38 mouse cellular contexts compared by ENCODE assay signal in genomic region chr7:102540596-102540995, GRCm38 (mm10). TPM values are rescaled to one million over a fixed set of nuclear protein-coding genes. Genes with fewer than 3 reads are reported as not detected.
"Had no signal": no experiment of that assay in that cellular context is flagged by ENCODE, and none has a peak within 500 bp of the region (broad histone marks: within the 10 kb centered on the region; RNA-seq: fewer than 3 reads in every experiment).

Olfr548-ps1 (plus strand) TSS chr7:102540896.

- H3K9ac ChIP-seq: embryonic facial prominence, embryonic 12.5 days; embryonic facial prominence, embryonic 13.5 days; embryonic facial prominence, embryonic 15.5 days; forebrain, embryonic 12.5 days; forebrain, embryonic 13.5 days; forebrain, embryonic 15.5 days; forebrain, postnatal 0 days had no signal

- DNase-seq: cerebellum, adult 8-10 months; cerebellum, adult 9-10 months; cerebellum, adult 9-11 months; cerebellum, postnatal 10 days; cerebellum, postnatal 14 days; cerebellum, postnatal 36 days; embryo, embryonic 11 days; forebrain, postnatal 0 days; gastrocnemius, adult 2 months; gastrocnemius, postnatal 10 days; gastrocnemius, postnatal 14 days; gastrocnemius, postnatal 25 days; gastrocnemius, postnatal 36 days; heart, adult 11 months; heart, adult 18-20 months; heart, adult 2 months had no signal

- H3K27me3 ChIP-seq: embryonic facial prominence, embryonic 12.5 days; embryonic facial prominence, embryonic 13.5 days; embryonic facial prominence, embryonic 15.5 days; forebrain, embryonic 12.5 days; forebrain, embryonic 13.5 days; forebrain, embryonic 15.5 days had no signal

- H3K4me2 ChIP-seq: embryonic facial prominence, embryonic 12.5 days; embryonic facial prominence, embryonic 13.5 days; embryonic facial prominence, embryonic 15.5 days; forebrain, embryonic 12.5 days; forebrain, embryonic 13.5 days; forebrain, embryonic 15.5 days had no signal

- H3K36me3 ChIP-seq: embryonic facial prominence, embryonic 10.5 days; embryonic facial prominence, embryonic 12.5 days; embryonic facial prominence, embryonic 13.5 days; embryonic facial prominence, embryonic 15.5 days; forebrain, embryonic 10.5 days; forebrain, embryonic 12.5 days; forebrain, embryonic 15.5 days had no signal

- H3K4me1 ChIP-seq: embryonic facial prominence, embryonic 10.5 days; embryonic facial prominence, embryonic 12.5 days; embryonic facial prominence, embryonic 13.5 days; embryonic facial prominence, embryonic 15.5 days; forebrain, embryonic 10.5 days; forebrain, embryonic 12.5 days; forebrain, embryonic 13.5 days; forebrain, embryonic 15.5 days had no signal

- ATAC-seq: forebrain, embryonic 13.5 days; forebrain, embryonic 14.5 days; forebrain, embryonic 15.5 days; forebrain, embryonic 16.5 days; forebrain, postnatal 0 days had no signal

- H3K9me3 ChIP-seq: embryonic facial prominence, embryonic 10.5 days; embryonic facial prominence, embryonic 12.5 days; embryonic facial prominence, embryonic 13.5 days; embryonic facial prominence, embryonic 15.5 days; forebrain, embryonic 10.5 days; forebrain, embryonic 12.5 days; forebrain, embryonic 13.5 days; forebrain, embryonic 15.5 days had no signal

- H3K27ac ChIP-seq: embryonic facial prominence, embryonic 10.5 days; embryonic facial prominence, embryonic 12.5 days; embryonic facial prominence, embryonic 13.5 days; embryonic facial prominence, embryonic 15.5 days; forebrain, embryonic 10.5 days; forebrain, embryonic 12.5 days; forebrain, embryonic 13.5 days; forebrain, embryonic 15.5 days; gastrocnemius, adult 2 months; heart, adult 2 months had no signal

- H3K4me3 ChIP-seq: embryonic facial prominence, embryonic 10.5 days; embryonic facial prominence, embryonic 12.5 days; embryonic facial prominence, embryonic 13.5 days; embryonic facial prominence, embryonic 15.5 days; erythroblast, embryonic 14.5 days; forebrain, embryonic 10.5 days; forebrain, embryonic 12.5 days; forebrain, embryonic 13.5 days; forebrain, embryonic 15.5 days; gastrocnemius, adult 2 months; heart, adult 2 months had no signal

RNA-seq across cellular contexts. Expression of gene Olfr548-ps1, which starts in this region (rescaled TPM):
- total RNA-seq: common myeloid progenitor, adult 5-6 weeks; forebrain, postnatal 0 days; gastrocnemius, adult 18-20 months; gastrocnemius, adult 2 months; gastrocnemius, adult 8-10 months; gastrocnemius, postnatal 10 days; gastrocnemius, postnatal 14 days; gastrocnemius, postnatal 25 days; gastrocnemius, postnatal 36 days; gastrocnemius, postnatal 4 days; heart, adult 18-20 months; heart, adult 2 months; heart, adult 8-10 months had no signal
- polyA plus RNA-seq: cortical plate, adult 2 months; embryonic facial prominence, embryonic 10.5 days; embryonic facial prominence, embryonic 11.5 days; embryonic facial prominence, embryonic 12.5 days; embryonic facial prominence, embryonic 13.5 days; embryonic facial prominence, embryonic 14.5 days; erythroblast, embryonic 14.5 days; forebrain, embryonic 10.5 days; forebrain, embryonic 11.5 days; forebrain, embryonic 12.5 days; forebrain, embryonic 13.5 days; forebrain, embryonic 14.5 days; forebrain, embryonic 15.5 days; forebrain, embryonic 16.5 days; forebrain, postnatal 0 days; frontal cortex, adult 2 months; gonadal fat pad, adult 2 months; heart, adult 2 months had no signal
